Mouse (Mus musculus) adrenal gland, adult 8-10 months (tissue): Measurements from ENCODE around the gene Nsun2. TPM values are rescaled to one million over a fixed set of nuclear protein-coding genes. Genes with fewer than 3 reads are reported as not detected.
"Not testable (repeated sequence)": the region's sequence is repeated elsewhere in the genome, so short reads cannot be mapped to it uniquely, and the experiment has no call there.

ENCODE experiments used
- DNase-seq: peaks from one replicate; pipeline ENCODE4 v3.0.0; 2022
- total RNA-seq, 4 experiments: library from RNA; stranded (reverse); gene quantifications; 2 replicates each; pipeline ENCODE4 v1.2.4; 2022

The Nsun2 gene
- total RNA-seq, 4 experiments from 2014 or later = 82.8 to 94.0 (median 84.4) TPM

DNA sequence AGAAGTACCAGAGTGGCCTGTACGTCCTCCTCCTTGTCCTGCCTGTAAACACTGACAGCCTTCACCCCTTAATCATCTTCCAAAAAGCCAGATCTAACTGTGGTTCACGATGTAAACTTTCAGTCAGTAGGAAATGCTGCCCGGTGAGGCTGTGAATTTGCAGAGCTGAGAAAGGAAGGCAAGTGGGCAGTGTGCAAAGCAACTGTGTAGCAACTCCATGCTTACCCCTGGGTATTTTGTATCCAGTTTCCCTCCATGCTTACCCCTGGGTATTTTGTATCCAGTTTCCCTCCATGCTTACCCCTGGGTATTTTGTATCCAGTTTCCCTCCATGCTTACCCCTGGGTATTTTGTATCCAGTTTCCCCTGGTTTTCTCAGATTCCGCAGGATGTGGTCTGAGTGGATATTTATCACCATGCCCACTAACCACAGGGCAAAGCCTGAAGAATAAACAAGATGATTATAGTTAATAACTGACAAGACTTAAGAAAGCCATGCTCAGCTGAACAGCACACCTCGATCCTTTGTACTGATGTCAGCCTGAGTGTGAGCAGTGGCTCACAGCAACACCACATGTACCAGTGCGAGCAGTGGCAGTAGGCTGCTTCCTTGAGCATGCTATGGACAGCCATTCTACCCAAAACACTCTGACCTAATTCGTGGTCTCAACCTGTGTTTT lies 61.2 kb downstream of the Nsun2 start:
- DNase-seq = no peak

DNA sequence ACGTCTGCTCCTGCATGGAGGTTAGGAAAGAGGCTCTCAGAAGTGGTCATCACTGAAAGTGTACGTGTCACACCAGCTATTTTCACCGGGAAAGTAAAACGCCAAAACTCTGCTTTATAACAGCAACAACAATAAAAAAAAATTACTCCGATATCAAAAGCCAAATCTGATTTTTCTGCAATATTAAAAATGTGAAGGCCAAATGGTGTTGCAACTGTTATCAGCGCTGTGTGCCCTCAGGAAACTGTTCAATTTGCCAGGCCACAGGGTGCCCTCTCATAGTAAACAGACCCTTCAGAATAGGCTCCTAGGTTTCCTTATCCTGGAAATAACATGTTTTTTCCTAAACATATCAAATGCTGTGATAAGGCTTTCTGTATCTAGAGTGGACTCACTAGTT lies 62.4 kb downstream of the Nsun2 start:
- no peak for DNase-seq

DNA sequence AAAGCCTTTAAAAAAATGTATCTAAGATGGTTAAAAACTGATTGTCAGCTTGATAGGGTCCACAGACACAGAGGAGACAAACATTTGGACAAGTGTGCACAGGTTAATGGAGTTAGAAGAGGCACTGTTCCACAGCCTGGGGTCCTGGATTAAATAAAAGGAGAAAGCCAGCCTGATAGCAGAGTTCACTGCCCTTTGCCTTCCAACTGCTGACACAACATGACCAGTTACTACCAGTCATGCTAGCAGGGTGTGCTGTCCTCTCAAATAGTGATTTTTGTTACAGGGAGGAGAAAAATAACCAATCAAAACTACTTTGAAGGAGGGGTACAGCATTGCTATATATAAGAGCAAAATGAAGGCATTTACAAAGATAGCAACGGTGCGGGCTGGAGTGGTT lies 63.0 kb downstream of the Nsun2 start:
- no peak for DNase-seq

DNA sequence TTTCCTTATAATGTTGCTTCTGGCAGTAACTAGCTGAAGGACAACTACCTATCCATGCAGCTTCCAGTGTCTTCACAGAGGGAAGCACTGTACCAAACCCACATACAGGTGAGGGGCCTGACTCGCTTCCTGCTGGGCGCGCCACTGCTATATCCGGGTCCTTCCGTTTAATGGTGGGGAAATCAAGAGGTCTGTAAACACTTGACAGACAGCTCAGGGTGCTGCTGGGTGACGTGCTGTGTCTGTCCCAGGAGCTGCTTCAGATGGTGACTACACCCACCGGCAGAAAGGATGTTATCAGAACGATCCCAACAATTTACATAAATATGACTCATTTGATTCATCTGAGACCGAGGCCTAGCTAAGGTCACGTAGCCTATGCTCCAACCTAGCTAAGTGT lies 65.3 kb downstream of the Nsun2 start:
- no peak for DNase-seq

DNA sequence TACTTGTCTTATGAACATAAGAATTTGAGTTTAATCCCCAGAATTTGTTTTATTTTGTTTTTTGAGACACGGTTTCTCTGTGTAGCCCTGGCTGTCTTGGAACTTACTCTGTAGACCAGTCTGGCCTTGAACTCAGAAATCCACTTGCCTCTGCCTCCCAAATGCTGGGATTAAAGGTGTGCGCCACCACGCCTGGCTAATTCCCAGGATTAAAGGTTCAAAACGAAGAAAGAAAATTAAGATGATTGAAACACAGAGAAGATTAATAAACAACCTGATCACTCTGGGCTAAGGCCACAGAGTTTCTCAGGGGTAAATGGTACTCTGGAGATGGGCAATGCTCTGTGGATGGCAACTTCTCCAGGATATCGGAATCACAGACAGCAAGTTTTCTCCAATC lies 67.3 kb downstream of the Nsun2 start:
- DNase-seq = not testable (repeated sequence)

DNA sequence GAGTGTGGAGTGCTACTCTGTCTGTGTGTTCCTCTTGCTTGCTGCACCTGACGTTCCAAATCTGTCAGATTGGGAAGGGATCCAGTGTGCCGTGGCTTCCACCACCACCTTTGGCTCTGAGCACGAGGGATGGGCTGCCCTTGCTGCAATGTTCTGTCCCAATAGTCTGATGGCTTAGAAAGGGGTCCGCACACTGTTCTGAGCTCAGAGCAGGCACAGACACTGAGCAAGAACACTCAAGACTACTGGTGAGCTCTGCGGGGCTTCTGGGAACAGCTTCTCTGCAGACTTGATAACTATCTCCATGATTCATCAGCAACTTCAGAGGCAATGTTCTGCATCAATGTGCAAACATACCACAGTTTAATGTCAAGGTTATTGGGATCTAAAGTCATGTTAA lies 67.8 kb downstream of the Nsun2 start:
- DNase-seq = no peak

DNA sequence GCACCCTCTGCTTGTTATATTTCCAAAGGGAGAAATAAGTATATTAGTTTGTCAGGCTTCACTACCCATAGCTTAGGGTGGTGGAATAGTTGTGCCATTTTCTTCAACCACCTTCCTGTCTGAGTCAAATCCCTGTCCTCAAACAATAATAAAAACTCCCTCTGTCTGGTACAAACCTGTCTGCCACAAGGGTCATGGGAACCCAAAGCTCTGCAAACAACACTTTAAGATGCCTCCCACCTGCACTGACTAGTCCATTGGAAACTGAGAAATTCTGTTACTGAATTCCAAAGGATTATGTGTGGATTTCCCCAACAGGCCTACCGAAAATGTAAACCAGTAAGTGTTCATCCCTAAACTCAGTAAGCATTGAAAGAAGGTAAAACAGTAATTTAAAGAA lies 71.1 kb downstream of the Nsun2 start:
- DNase-seq = no peak

DNA sequence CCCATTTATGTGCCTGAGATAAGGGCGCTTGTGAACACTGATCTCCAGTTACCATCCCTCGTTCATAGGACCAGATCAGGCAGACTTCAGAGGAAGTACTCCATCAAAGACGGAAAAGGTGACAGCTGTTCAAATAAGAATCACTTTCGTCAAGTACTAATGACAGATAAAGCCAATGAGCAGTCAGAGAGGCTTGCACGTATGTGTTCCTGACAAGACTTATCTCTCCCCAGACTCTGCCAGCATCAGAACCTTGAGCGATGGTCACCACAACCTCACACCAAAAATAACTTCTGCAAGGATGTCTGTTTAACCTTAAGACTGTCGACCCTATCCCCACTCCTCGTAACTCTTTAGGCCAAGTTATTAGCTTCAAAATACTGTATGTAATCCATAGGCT lies 75.2 kb downstream of the Nsun2 start:
- no peak for DNase-seq

DNA sequence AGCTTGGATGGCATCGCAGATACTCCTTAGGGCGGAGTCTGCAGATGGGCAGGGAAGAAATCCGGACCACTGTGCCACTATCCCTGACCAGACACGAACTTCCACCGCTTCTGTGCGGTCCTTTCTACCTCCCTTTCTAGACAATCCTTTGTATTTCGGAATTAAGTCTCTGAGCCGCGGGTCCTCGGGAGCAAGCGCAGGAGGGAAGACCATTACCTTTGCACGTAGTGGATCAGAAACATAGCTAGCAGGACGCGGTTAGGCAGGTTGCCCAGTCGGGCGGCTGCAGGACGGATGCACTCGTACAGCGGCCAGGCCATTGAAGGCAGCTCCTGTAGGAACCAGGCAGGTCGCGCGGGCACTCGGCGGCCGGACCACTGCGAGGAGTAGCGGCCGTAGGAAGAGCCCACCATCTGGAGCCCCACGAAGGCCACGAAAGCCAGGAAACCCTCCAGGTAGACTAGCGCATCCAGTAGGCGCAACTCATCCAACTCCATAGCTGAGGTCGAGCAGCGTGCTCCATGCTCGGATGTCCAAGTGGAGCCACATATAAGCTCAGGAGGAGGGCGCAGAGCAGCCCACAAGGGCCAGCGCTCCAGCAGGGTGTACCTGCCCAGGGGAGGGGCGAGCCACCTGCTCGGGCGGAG lies 77.3 kb downstream of the Nsun2 start:
- DNase-seq = no peak

DNA sequence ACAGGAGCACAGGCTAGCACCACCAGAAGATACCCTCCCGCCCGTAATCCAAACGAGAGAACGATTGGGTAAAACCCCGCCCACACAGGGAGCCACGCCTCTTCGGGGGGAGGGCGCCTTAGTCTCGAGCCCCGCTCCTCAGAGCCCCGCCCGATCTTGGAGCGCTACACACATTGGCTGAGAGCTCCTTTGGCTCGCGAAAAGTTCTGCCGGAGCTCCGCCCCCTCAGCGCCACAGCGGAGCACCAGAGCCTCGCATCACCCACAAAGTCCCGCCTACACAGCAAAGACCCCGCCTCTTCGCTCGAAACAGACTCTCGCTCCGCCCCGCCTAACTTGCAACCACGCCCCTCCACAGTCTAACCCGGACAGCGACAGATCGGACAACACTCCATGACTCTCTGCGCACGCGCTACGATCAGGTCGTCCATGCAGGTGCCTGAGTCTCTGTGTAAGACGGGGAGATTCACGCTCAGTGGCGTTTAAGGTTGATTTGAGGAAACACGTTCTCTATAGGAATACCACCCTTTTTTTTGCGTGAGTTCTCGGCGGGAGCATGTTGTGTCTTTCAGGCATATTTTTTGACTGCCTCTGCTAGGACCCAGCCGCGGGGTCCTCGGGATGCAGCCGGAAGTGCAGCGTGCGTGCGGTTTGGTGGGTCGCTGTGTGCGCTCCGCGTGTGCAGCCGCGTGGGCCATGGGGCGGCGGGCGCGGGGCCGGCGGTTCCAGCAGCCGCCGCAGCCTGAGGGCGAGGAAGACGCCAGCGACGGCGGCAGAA lies 78.0 kb downstream of the Nsun2 start, which contains the start of gene Srd5a1:
Srd5a1 (minus strand) TSS at position 45 of the 777 bp plus-strand sequence.
- peak; percentile 99 for DNase-seq

DNA sequence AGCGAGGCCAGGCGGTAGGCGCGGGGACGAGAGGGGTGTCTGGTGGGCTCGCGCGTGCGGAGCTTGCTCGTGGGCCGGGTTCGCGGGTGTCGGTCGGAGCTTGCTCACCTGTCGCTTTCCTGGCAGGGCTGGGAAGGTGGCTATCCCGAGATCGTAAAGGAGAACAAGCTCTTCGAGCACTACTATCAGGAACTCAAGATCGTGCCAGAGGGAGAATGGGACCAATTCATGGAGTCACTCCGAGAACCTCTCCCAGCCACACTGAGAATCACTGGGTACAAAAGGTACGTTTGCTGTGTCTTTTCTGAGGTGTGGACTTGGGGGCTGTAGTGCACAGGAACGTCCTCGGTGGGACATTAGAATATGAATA lies 78.6 kb downstream of the Nsun2 start:
- DNase-seq = no peak

DNA sequence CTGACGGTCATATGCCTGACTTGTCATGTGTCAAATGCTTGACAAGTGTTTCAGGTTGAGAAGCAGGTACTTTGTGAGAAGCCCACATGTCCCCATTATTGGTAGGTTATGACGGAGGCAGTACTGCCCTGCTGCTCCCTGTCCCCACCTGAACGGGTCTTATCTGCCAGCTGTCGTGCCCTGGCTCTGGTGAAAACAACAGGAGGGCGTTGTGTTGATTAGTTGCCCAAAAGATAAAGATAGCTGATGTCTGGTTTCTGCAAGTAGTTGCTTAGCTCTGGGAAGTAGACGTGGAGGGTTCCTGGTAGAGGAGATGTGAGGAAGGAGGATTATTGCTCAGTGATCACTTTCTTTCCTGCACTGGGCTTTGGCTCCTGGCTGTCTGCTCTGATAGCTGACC lies 83.2 kb downstream of the Nsun2 start:
- DNase-seq = no peak

DNA sequence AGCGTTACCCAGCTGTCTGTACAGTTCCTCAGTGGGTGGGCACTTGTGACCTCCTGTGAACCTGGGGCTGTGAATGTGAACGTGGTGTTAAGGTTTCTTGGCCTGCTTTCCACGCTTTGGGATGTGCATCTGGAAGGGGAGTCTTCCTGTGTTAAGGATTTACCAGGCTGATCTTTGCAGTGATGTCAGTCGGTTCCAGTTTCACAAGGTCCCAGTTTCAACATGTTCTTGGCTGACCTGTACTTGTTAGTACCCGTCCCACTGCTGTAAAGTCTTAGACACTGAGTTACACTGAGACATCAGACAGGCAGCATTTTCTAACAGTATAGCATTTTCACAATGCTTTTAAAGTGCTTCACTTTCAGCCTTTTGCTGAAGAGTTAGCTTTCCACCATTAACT lies 90.3 kb downstream of the Nsun2 start:
- DNase-seq = no peak

DNA sequence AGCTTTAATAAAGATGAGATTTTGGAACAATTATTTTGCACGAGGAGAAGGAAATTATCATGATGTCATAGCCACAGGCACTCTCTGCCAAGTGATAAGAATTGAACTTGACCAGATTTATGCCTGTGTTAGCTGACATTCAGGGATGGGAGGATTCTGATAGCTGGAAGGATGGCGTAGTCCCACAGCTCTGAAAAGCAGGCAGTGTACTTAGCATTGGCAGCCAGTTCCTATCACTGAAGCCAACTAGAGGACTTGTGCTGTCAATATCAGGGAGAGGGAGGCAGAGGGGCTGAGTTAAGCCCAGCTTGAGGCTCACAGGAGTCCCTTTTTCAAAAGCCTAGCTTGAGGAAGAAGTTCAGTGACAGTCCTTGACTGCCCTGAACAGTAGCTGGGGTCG lies 91.0 kb downstream of the Nsun2 start:
- no peak for DNase-seq

DNA sequence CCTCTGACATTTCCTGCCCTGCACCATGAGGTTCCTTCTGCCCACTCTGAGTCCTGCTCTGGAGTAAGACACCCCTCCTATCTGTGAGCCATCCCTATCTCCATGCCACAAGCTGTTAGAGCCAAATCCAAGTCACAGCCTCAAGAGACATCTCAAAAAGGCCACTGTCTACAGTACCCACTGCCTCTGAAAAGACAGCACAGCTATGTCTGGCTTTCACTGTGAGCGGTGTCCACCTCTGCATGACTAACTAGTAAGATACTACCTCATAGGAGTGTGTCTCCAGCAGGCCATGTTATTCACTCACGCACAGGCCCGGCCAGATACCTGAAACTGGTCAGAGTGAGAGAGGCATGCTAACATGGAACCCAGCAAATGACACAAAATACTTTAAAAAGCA lies 94.4 kb downstream of the Nsun2 start:
- DNase-seq = no peak

DNA sequence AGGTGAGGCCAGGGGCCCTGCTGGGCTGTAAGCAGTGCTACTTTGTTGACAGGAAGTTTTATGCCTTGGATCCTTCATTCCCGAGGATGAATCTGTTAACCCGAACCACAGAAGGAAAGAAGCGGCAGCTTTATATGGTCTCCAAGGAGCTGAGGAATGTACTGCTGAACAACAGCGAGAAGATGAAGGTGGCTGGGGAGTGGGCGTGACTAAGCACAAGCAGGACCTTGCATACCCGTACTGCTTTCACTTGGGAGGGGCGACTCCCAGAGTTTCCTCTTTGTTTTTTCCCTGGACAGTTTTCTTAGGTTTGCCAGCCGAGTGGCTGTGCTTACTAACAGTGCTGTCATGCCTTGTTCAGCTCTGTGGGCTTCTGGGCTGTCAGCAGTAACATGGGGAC lies 97.0 kb downstream of the Nsun2 start:
- DNase-seq = no peak

DNA sequence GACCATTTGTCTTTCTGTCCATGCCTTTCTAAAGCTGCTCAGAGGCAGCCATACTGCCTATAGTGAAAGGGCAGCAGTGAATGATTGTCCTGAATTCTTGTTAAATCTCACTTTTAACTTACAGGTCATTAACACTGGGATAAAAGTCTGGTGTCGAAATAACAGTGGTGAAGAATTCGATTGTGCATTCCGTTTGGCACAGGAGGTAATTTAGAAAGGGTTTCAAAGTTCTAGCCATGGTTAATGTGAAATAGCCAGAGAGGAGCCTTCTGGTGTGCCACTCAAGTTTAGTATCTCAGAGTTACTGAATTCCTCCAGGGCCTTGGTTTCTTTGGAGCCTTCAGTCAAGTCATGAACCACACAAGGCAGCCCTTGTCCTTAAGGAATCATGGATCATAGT lies 97.6 kb downstream of the Nsun2 start:
- no peak for DNase-seq

DNA sequence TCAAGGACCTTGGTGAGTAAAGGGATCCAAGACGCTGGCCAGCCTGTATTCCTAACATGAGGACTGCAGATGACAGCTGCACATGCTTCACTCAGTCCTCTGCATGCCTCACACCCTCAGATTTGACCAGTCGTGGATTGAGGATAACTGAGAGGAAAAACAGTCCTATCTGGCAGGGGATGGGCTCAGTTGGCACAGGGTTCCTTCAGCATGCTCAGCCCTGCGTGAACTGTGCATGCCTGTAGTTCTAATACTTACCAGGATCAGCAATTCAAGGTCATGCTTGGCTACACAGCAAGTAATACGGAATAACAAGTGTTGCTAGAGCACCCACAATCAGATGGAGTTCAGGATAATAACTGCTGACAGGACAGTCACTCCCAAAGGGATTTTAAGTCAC lies 98.1 kb downstream of the Nsun2 start:
- no peak for DNase-seq

DNA sequence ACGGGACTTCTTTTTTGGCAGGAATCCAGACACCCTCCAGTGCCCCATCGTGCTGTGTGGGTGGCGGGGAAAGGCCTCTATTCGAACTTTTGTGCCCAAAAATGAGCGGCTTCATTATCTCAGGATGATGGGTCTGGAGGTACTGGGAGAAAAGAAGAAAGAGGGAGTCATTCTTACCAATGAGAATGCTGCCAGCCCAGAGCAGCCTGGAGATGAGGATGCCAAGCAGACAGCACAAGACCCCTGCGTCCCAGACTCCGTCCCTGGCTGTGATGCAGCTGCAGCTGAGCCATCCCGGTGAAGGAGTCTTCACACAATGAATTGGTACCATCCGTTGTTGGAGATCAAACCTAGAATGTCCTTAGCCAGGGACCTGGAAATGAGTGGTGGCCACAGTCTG lies 100.0 kb downstream of the Nsun2 start:
- DNase-seq = no peak

DNA sequence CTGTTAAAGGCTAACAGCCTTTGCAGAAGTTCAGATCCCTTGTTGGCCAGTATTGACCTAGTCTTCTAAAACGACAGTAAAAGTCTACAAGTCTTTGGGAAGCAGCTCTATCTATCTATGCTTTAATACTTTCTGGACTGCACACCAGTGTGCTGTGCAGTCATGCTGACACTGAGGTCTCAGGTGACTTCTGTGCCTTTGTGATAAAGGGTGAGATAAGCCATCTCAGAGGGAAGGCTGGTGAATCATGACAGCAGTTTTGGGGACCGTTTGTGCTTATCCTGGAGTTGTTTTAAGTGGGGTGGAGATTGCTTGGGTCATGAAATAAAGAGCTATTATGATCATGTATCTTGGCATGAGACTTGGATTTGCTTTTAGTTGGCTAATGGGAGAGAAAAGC lies 100.4 kb downstream of the Nsun2 start:
- no peak for DNase-seq

DNA sequence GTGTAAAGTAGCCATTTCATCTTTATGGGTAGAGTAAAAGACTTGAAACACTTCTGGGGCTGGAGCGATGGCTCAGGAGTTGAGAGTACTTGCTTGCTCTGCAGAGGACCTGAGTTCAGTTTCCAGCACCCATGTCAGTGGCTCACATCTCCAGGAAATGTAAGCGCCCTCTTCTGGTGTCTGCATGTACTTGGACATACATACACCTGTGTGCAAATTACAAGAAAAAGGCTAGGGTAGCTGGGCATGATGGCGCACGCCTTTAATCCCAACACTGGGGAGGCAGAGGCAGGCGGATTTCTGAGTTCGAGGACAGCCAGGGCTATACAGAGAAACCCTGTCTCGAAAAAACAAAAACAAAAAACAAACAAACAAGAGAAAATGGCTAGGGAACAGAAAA lies 102.3 kb downstream of the Nsun2 start:
- not testable (repeated sequence) for DNase-seq

DNA sequence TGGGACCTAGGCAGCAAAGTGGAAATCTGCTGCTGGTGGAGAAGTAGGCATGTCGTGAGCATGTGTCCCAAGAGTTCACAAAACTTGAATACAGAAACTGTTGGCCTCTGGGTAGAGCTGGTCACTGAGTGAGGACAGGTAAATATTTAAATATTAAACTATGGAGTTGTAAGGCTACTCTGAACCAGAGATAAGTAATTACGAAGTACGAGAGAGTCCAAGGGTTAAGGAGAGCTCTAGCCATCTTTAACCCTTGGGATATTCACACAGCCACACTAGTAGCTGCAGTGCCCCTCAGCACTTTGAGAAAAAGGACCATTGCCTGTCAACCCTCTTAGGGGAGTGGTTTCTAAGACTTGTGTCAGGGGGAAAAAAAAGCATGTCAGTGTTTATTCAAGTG lies 102.8 kb downstream of the Nsun2 start:
- no peak for DNase-seq

DNA sequence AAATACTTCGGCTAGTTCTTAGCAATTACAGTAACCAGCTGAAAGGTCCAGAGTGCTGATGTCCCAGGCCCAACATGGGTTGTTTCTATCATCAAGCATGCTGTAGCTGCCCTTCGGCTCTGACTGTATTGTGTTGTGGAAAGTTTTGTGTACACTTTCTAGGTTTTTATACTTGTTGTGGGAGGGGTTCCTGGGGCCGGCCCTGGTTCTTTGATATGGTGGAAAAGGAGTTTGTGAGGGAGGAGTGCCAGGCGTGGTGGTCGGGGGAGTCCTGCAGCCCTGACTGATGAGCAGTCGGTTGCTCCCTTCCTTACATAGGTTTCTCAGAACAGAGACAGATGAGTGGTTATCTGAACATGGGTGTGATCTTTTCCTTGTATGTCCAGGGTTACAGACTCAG lies 103.3 kb downstream of the Nsun2 start:
- no peak for DNase-seq

DNA sequence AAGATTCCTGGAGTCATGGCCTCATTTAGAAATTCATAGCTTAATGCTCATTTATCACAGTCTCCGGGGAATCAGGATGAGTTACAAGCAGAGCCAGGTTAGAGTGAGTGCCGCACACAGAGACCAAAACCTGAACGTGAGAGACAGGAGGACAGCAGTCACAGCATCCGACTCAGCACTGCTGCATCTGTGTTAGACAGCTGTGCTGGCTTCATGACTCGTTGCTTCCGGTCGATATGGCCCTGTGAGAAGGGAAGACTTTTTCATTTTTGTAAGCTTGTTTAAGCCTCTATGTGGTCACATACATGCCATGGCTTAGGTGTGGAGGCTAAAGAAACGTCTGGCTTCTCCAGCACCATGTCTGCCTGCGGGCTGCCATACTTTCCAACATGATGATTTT lies 104.1 kb downstream of the Nsun2 start:
- DNase-seq = no peak
